Mouse (Mus musculus) CD8-positive naive resting alpha-beta T cell, adult 2 months (primary cell): ENCODE measurements around the gene Susd4.
A peak's percentile ranks its signal among the peaks of the same experiment; 100 is the strongest.

ENCODE experiments used
- DNase-seq, 2 experiments: peaks; one replicate each; pipeline ENCODE4 v3.0.0; 2022; ENCODE audit warnings: low read depth in 2 of 2, low spot score in 2 of 2

Susd4 gene

DNA sequence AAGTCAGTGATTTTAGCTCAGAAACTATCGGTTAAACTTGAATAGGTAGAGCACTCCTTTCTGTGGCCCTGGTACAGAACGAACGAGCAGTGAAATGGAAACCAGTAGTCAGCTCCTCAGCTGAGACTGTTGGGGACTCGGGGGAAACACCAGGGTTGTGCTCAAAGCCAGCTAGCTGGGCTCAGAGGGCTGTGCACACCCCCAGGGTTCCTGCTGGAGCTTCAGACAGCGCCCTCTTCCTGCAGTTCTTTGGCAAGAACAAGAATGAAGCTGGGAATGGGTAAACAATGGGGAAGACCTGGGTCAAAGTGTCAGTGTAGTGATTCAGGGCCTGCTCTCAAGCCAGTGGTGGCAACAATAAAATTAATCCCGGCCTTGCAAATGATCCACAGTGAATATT, 88.5 kb downstream of the Susd4 start:
- no peak for DNase-seq

- DNase-seq: no peak
Measured at GRCm38 (mm10) chr1:182856636-182857035, 93.0 kb downstream of the Susd4 start.

- no peak for DNase-seq
Measured at GRCm38 (mm10) chr1:182861671-182862358, 98.2 kb downstream of the Susd4 start.

DNA sequence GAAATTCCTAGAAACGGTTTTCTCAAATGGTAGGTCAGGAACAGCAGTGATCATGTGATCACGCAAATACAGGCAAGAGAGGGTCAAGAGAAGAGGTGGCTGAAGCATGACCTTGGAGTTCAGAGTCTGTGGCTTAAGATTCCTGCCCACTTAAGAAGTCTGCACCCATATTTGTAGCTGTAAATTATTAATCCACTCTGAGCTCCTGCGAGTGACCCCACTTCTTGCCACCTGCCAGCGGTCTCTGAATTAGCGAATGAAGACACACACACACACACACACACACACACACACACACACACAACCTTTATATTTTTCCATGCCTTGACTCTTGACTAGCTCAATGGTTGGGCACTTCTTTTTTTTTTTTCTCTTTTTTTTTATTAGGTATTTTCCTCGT, 99.7 kb downstream of the Susd4 start:
- no peak for DNase-seq

DNA sequence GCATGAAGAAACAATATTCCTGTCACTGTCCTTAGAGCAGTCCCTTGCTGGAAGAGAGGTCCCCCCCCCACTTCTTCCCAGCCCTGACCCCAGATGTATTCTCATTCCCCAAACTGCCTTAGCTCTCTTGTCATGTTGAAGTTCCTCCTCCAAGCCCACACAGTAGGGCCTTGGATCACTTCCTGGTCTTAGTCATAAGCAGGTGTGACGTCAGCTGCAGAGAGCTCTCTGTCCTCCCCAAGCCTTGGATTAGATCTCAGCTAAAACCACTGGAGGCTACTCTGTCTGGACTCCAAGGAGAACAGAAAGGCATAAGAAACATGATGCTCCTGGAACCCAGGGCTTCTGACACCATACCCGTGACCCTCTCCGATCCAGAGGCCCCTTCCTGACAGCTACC, 104.2 kb downstream of the Susd4 start:
- no peak for DNase-seq

DNA sequence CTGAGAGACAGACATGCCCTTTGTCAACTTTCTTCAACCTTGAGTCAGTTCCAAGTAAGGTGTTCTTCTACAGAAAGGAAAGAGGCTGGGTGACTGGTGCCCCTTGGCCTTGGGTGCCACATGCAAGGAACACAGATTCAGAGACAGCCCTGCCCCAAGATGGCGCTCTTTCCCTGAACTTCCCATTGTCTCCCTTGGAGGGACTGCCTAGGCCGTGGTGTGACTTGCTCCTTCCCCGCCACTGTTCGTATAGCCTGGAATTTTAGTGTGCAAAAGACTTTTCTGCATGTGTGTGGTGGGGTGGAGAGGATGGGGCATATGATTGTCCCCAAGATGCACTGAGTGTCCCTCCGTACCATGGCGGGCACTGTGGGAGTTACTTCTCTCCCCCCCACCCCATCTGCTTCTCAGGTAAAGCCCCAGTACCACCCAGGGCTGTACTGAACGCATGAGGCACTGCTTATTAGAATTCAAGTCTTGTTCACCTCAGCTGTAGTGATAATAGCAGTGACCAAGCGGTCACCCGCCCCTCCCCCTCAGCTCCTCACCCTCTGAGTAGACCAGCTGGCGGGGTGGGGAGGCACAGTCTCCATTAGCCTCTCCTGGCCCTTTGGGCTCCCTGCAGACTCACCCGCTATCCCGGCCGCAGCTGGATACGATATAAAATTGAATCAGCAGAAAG, 104.9 kb downstream of the Susd4 start:
- DNase-seq: no peak

DNA sequence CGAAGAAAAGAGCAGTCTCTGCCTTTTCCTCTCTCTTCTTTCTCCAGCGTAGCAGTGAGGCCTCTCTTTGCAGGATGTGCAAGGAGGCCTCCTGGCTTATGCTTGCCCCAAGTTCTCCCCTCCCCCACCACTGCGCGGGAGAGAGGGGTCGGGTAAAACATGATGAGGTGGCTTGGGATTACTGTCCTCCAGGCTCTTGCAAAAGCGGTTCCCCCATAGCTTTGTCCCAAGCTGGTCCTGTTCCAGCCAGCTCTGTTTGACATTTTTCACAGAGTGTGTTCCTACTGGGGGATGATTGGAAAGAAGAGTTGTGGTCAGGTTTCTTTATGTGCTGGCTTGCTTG, 105.4 kb downstream of the Susd4 start:
- no peak for DNase-seq

DNA sequence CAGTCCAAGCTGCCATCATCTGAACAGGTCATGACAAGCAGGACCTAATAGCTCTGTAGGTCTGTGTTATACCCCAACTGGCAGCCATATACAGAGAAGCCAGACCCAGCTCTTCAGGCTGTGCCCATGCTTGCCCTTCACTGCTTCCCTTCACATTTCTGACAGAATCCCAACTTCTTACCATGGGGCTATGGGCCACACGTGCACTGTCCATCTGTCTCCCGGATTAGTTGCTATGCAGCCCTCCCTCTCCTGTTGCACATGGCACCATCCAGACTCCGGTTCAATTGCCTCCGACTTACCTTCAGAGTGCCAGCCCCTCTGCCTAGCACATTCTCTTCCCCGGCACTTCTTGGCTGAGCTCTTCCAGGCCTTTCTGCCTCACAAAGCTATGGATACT, 114.5 kb downstream of the Susd4 start:
- no peak for DNase-seq

DNA sequence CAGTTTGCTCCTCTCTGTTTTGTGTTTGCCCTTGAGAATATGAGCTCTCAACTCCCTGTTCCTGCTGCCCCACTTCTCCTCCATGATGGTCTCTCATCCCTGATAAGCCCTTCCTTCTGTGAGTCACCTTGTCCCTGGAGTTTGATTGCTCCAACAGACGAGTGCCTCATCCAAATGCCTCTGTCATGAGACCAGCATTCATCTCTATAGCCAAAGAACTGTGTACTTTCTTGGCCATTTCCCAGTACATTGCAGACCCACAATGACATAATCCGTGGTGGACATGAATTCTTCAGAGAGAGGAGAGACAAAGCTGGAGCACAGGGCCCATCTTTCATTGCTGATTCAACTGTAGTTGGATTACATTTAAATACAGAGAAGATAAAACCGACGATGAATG, 115.1 kb downstream of the Susd4 start:
- DNase-seq: no peak

DNA sequence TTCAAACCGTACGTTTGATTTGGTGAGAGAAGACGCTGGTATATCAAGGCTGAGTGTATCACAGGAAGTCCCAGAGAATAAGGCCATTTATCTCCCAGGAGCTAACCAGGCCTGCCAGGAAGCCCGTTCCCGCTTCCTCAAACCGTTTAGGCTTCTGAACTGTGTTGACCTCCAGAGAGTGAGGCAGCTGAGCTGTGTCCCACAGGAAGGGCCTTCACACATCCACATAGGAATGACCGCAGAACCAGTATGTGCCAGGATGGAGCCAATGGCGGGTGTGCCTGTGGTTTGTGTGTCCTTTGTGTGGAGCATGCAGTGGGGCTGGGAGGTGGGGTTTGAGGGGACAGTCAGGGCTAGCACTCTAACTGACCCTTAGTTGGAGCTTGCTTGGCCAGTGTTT, 117.6 kb downstream of the Susd4 start:
- DNase-seq: no peak

DNA sequence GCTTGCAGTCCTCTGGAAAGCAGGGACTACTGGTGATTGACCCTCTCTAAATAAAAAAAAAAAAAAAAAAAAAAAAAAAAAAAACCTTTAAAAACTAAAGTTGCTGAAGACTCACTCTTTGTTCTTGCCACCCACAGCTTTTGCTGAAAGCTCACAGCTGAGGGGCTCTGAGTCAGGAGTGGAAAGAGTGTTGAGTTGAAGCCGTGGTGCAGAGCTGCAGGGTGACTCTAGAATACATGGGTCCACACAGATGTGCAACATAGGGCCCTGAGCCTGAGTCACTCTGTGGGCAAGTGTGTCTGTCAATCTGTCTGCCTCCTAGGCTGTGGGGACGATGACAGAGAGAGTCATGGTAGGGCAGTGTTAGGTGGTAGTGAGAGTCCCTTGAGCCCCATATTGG, 119.0 kb downstream of the Susd4 start:
- no peak for DNase-seq

DNA sequence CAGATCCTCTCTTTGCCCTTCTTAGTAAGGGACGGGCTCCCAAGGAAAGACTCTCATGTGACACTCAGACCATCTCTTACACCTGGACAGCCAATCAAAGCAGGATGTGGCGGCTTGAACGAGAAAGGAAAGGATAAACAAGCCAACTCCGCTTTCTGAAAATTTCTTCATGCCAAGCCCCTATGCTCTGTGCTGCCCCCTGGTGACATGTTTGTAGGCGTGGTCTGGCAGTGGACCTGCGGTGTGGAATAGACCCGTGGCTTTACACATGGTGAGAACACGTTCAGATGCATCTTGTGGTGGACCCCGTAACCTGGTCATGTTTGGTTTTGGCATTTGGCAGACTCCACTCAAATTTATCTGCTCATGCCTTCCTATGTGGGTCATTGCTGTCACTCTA, 132.0 kb downstream of the Susd4 start:
- DNase-seq: peak; percentile 7 to 21

DNA sequence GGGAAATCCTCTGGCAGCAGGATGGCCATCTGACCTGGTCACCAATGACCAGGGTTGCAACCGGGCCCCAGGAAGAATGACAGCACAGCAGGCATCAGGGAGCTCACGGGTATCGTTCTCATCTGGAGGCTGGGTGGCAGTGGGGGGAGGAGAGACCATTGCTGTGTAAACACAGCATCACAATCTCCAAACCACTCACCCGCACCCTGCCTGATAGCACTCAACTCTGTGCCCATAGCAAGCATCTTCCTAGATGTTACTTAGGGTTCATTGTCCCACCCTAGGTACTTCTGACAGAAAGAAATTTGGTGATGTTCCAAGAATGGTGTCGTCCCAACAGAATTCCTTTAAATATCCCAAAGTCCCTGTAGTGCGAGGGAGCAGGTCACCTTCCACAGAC, 133.4 kb downstream of the Susd4 start:
- DNase-seq: no peak

DNA sequence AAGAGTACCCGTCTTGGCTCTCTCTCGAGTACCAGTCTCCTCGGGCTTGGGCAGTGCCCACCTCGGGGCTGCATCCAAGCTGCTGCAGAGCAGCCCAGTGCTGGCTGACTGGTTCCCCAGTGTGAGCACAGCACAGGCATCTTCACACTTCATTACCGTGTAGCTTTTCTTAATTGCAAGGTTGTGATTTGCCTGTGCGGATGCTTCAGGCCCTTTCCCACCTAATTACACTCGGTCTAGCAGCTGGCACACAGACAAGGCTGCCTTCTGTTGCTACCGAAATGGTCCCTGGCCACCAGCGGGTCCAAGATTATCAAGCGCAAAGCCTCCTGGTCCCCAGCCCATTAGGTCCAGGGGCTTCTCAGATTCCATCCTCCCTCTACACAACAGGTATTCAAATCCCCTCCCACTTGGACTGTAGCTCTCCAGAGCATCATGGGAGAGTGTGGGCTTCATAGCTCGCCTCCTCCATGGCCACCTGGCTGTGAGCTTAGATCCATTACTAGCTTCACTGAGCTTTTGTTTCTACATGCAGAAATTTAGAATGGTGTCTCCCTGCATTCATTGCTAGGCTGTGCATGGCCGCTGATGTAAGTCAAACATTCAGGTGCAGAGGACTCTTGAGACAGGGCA, 134.0 kb downstream of the Susd4 start:
- DNase-seq: no peak

DNA sequence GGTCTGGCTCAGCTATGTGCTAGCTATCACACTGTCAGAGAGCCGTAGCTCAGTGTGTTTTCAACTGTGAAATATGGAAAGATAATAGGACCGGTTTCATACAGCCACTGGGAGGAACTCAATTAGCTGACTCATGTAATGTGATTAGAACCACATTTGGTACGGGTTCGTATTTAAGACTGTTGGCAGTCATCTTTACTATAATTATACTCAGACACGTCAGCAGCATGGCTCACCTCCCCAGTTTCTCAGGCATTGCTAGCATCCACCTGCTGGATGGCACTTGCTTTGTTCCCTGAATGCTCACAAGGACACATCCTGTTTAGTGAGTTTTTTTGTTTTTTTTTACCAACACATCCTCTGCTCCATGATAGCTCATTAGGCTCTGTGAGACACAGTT, 138.4 kb downstream of the Susd4 start:
- no peak for DNase-seq

DNA sequence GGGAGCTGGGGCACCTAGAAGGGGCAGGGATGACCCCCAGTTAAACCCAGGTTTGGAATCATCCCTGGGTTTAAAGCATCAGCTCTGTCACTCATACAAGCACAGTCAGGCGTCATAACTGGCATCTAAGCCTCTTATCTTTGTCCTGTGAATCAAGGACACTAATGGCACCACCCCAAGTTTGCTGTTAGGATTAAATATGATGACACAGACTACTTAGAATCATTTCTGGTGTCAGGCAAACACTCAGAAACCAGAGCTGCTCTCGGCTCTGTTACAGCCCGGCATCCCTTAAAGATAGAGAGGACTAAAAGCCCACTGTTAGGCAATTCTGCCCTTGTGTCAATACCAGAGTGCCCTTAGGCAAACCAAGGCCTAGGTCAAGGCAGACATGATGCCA, 139.2 kb downstream of the Susd4 start:
- DNase-seq: no peak

DNA sequence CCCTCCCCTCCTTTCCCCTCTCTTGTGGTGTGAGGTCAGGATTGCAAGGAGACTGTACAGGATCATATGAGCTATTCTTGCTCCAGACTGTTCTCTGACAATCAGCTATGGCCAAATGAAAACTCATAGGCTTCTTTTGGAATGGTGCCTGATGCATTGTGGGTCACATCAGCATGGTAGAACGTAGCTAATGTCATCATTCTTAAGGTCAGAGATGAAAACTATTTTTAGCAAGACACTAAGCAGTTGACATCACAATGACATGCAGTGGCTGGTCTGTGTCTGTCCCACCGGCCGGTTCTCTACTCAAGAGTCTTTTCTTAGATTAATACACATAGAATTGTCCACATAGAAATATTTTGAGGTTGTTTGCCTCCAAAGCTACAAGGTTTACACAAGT, 142.0 kb downstream of the Susd4 start:
- DNase-seq: no peak

DNA sequence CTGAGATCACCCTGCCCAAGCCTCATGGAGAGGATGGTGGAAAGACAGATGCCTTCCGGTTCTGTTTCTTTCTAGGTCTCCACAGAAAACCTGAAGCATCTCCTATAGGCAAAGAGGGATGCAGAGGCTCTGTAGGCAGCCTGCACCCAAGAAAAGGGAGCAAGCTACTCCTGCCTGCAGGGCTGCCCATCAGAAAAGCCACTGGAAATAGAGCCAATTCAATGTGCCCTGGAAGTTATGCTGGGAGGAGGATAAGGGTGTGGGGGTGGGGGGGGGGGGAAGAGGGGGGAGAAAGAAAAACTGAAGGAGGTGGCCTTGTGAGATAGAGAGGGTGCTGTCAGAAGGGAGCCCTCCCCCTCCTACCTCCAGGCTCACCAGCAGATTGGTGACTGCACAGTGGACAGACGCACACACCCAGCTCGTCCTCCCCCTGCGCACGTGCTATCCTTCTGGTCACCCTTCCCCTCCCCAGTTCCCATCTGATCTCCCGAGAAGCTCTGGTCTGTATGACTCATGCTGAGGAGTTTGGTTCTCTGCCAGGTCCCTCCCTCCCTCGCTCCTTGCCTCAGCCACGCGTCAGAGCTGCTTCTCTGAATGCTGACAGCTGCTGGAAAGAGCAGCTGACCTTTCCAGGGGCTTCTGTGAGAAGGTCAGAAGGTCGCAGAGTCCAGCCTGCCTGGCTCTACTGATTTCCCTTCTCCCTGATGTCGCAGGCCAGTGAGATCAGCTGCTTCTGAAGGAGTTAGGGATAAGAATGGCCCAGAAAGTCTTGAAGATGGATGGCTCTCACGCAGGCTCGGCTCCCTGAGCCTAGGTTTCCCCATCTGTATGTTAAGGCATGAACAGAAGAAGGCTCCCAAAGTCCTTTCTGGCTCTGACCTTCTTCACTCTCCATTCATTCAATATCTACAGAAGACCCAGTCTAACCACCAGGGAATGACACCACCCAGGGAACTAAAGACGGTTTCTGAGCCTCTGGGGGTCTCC, 144.7 kb downstream of the Susd4 start:
- no peak for DNase-seq

DNA sequence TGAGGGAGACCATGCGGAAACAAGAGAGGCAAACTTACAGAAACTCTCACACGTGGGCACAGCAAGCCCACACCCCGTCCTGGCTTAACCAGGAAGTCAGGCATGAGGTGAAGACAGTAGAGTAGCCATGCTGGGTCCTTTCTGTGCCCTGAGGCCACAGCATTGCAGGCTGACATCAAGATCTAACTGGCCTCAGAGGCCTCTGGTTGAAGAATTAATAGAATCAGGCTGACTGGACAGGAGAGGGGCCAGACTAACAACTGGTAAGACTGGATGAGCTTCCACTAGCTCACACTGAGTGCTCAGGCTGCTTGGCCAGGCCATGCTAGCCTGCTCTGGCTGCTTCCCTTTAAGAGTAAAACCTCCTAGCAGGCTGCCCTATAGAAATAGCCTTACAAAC, 145.4 kb downstream of the Susd4 start:
- DNase-seq: no peak

GRCm38 (mm10) chr1:182909596-182909995, 145.9 kb downstream of the Susd4 start:
- no peak for DNase-seq

GRCm38 (mm10) chr1:182912591-182912990, 148.9 kb downstream of the Susd4 start:
- no peak for DNase-seq
